Mouse (Mus musculus): ENCODE measurements around the gene Nrxn1.

The Nrxn1 gene

DNA sequence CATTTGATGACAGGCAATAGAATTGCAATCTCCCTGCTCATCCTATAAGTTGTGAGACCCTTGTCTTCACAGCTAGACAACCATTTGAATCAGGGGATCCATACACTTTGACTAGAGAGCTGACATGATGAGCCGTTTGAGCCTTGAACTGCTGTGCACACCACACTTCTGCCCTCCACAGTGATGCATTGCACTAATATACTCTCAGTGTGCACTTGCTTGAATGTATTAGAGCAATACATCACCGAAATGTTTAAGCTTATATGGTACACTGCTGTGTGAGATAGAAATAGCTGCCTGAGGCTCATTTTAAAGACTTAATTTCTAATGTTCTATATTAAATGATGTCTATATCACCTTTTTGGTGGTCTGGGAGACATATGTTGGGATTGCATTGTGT lies 430.6 kb downstream of the Nrxn1 start:
- no peak for DNase-seq (ENCODE audit: low spot score)

DNA sequence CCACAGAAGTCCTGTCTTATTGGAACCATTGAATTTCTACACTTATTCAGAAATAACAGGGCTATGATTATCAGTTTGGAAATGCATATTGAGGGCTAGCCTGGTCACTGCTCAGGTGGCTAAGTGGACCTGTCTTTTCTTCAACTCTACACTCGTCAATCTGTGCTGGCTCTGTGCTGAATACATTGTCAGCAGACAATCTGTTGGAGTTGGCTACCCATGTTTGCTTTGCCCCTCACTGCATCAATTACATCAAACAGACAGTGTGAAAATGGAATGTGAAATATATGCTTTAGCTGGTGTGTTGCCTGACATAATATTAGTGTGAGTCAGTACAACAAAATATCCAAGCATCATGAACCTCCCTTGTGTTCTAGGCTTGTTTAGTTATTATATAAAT lies 438.4 kb downstream of the Nrxn1 start:
- DNase-seq (ENCODE audit: low spot score): no peak

DNA sequence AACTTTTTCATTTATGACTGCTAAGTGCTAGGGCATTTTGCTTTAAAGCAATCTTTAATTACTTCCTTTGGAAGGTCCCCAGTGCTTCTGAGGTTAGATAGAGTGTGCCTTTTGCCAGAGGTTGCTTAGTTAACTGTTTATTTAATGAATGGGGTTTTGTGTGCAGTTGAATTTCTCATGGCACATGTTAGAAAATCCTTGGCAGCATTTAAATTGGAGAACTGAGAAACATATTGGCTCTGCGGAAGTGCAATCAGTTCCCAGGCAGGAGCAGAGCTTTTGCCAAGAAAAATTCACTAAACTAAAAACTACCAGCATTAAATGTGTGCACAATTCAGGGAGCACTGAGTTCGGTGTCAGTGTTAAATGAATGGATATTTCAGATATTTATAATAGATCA lies 439.5 kb downstream of the Nrxn1 start:
- no peak for DNase-seq (ENCODE audit: low spot score)

DNA sequence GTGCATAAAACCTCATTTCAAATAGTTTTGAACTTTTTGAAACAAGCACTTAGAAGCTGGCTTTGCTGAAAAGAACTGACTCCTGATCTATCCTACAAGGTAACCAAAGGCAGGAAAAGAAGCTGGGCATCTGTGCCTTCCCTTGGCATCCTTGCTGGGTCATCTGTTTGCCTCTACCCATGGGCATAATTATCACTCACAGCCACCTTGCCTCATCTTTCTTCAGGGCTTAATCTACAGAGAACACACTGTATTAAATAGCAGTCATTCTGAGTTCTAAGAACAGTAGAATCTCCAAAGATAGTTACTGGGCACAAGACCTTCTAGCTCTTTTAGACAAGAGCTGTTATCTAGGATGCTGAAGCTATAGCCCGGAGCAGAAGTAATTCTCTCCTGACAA lies 442.6 kb downstream of the Nrxn1 start:
- no peak for DNase-seq (ENCODE audit: low spot score)

DNA sequence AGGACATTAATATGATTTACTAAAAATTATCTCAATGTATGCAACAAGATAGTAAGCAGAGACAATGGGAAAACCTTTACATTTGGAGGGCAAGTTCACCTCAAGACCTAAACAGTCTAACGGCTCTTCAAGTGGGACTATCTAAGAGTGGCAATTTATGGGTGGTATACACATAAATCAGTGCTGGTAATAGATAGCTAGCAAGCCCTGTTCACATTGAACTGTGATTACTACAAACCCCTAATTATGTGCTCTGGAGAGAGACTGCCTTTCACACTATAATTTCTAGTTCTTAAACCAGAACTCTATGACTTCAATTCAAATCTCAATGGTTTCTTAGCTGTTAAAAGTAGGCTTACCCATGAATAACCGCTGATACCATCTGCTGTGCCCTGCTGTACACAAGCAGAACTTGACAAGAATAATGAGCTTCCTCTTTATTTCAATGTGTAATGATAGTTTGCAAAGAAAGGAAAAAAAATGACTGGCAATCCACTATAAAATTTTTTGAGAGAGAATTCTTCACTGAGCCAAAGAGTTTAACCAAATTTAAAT lies 453.8 kb downstream of the Nrxn1 start:
- DNase-seq (ENCODE audit: low spot score): no peak

DNA sequence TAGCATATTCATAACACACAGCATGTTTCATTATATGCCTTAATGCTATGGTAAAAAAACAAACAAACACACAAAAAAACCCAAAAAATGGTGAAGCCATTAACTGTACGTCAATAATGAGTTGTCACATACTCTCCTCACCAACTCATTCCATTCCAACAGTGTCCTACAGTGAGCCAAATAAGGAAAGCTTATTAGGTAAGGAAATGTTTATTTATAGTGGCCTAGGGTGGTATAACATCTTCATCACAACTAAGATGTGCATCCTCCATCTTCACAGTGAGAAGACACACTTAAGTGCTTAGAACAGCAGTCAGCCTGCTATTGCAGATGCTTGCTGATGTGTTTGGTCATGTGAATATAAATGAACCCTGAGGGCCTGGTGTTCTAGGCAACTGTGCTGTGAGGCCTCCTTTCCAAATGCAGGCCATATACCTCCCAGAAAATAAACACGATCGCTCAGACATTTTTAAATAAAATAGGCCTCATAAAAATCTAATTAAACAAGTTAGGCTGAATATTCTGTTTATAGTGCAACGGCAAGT lies 454.6 kb downstream of the Nrxn1 start:
- no peak for DNase-seq (ENCODE audit: low spot score)

DNA sequence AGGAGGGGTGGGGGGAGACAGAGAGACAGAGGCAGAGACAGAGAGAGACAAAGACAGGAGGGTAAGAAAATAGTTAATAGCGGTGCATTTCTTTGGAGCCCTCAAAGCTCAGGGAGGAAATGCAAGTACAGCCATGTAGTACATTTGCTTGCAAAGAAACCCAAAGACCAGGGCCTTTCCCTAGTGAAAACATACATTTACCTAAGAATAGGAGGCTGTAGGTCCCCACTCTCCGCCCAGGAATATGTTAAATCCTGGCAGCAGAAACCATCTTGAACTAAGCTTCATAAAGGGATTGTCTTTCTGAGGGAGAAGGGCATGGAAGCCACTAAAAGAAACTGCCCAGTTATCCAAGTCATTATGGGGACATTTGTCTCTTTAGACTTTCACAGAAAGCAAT lies 461.5 kb downstream of the Nrxn1 start:
- DNase-seq (ENCODE audit: low spot score): no peak

DNA sequence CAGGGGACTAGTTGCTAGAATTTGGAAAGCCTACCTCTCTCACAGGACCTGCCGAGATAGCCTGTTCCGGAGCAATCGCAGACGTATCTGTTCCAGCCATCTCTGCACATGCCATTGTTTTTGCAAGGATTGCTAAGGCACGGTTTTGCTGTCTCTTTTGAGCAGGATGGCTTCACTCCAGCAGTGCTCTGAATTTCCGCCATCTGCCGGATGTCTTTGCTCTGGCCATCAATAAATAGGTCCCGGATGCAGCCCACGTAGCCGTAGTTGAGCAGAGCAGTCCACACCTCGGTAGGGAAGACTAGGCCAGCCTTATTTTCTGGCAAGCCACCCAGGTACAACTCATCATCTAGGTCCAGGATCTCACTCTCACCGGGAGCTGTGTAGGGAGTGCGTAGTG lies 463.0 kb downstream of the Nrxn1 start:
- no peak for DNase-seq (ENCODE audit: low spot score)

DNA sequence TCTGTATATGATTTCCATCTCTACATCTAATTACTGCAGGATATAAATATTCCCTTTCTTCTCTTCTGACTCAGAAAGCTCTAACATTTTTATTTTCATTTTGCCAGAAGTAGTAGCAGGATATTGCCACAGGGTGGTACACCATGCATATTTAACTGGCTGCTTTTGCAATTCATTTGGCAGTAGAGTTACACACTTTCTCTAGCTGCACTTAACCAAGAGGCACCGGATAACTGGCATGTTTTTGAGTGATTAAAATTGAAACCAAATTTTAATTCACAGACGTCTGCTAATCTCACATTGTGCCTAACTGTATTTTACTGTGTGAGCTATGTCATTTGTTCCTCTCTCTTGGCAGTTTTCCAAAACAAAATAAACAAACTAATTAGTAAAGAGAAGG lies 464.4 kb downstream of the Nrxn1 start:
- DNase-seq (ENCODE audit: low spot score): no peak

DNA sequence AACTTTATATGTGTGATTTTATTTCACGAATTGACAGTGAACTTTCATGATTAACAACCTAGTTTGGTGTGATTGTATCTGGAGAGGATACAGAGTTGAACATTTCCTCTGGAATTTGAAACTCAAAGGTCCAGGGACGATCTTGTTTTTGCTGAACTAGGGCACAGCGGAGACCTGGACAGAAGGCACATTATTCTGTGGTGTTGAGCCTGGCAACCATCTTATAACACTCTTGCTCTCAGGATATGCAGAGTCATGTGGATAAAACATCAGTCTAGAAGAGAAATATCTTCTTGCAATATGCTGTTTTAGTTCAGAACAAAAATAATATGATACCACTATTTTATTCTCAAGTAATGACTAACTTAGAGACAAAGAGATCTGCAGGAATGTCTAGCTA lies 464.9 kb downstream of the Nrxn1 start:
- no peak for DNase-seq (ENCODE audit: low spot score)

DNA sequence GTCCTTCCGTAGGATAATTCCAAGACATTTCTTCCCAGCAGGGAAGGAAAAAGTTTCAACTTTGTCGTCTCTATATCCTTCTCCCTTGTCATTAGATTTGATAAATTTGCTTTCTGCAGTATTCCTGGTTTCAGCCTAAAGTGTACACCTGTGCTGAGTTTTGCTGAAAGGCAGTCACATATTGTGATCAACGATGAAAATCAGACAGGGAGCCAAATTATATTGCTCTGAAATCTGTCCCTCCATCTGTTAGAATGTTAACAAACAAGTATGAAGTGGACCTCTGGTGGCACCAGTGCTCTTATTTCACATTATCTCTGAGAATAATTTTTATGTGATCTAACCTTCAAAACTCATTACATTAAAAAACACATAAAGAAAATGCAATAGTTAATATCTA lies 465.5 kb downstream of the Nrxn1 start:
- no peak for DNase-seq (ENCODE audit: low spot score)

DNA sequence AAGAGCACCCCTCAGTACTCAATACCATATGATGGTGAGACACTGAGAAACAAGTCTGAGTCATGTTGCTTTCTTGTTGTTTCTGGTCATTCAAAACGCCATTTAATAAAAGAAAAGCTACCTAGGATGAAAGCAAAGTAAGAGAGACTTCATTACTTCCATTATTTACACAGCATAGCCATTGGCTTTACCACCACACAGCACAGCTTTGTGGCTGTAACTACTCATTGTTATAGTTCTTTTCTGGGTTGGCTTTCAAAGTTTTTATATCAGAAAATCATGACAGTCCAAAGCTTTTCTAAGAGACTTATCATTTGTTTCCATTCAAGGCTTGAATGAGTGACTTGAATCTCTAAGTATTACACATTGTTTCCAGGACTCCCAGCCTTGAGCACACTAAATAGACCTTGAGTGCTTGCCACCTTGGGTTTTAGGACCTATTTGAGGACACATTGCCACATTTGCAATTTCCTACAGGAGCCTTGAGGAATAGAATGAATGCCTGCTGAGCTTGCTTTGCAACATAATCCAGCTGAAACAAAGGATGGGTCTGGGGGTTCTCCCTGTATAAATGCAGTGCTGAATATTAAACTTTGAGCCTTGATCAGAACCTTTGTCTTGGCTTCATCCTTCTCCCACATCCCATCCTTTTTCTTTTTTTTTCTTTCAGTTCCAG lies 468.1 kb downstream of the Nrxn1 start:
- DNase-seq (ENCODE audit: low spot score): no peak

DNA sequence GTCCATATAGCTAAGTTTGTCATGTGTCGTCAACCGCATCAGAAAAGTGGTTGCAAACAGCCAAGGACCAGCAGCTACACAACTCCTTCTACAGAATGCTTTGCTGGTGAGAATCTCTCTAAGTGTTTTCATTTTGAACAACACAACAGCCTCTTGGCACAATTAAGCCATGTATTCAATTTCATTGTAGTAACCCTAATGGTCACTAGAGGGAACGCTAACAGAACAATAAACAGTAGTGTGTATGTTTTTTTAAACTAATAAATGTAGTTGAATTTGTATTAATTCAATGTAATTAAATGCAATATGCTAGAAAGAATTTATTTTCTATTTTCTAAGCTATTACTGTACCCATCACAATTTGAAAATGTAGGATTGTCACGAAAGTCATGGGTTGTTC lies 471.0 kb downstream of the Nrxn1 start:
- no peak for DNase-seq (ENCODE audit: low spot score)

DNA sequence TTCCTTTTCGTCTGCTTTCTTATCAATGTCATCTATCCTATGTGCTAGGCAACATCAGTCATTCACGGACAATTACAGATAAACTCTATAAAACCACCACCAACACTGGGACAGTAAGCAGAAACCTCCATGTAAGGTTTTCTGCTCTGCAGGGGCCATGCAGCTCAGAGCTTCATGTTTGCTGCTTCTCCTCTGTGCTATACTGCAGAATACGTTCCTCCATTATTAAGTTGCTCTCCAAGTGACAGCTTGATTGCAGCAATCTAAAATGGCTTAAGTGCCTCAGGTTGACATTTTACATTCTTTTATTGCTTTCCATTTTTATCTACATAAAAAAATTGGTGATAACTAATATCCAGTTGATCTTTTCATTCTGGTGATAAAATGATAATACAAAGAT lies 477.9 kb downstream of the Nrxn1 start:
- DNase-seq (ENCODE audit: low spot score): no peak

DNA sequence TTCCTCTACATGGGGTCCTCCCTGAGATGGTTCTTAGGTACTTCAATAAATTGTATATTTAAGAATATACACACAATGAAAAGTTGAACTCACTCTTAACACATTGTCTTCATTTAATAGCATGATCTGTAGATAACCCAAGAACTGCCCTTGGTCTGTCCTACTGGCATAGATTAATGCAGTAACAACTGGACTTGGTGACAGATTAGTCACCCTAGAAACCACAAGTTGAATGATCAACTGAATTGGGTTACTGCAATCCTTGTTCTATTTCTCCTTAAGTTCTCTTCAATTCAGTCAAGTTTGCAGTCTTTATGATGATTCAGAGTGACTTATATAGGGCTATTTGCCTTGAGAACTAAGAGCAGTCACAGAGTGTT lies 485.5 kb downstream of the Nrxn1 start:
- DNase-seq (ENCODE audit: low spot score): no peak

DNA sequence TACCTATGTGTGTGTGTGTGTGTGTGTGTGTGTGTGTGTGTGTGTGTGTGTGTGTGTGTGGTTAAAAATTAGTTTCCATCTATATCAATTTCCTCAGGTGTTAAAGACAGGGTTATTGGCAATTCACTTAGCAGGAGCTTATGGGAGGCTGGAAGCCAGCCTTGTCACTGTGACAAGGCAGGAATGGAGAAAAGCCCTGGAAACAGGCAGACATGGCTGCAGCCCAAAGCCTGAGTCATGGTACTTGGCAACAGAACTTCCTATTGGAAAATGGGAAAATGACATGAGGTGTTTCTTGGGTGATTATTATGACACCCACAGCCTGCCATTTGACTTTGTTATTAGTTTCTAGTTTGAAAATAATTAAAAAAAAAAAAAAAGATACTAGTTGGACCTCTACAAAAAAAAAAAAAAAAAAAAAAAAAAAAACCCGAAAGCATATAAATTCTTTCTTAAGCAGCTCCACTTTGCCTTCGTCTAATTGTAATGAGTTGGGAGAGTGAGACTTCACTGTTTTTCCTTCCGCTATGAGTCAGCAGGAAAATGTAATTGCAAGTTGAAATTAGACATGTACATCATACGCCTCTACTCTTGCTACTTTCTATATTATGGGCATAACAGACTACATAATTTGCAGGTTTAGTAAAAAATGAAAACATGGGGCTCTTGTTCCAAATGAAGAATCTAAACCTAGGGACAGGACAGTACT lies 486.0 kb downstream of the Nrxn1 start:
- no peak for DNase-seq (ENCODE audit: low spot score)

DNA sequence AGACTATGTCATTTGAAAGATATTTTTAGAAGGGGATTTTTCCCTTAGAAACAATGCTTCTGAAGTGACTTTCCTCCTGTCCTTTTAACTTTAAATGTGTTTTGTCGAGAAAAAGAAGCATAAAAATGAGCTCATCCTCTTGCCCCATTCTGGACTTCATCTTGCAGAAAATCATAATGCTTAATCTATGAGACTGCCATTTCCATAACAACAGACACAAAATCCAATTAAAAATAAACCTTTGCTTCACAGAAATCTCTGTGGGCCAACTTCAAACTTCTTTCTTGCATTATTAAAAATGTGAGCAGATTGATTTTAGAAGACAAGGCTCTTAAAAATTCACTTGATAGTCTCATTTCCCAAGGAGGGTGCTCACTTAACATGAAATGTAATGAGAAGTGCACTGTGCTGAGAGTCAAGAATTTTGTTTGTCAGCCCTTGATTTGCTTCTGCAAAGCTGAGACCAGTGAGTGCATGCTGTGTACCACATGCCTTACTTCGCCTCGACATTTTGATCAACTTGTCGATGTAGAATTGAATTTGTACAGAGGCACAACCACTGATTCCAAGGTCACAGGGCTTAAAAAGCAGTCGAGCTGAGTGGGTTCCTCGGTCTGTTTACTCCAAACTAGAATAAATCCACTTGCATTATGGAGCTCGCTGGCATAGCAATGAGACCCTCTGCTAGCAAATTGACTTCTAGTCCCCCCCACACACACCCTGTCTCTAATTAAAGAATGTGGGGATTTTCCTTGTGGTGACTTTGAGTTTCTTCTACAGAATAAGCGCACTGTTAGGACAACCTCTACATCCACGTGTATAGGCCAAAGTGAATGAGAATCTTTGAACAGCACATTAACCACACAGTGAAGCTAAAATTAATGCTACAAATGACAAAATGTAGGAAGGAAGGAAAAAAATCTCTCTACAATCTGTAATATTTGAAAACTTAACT lies 493.0 kb downstream of the Nrxn1 start:
- no peak for DNase-seq (ENCODE audit: low spot score)

DNA sequence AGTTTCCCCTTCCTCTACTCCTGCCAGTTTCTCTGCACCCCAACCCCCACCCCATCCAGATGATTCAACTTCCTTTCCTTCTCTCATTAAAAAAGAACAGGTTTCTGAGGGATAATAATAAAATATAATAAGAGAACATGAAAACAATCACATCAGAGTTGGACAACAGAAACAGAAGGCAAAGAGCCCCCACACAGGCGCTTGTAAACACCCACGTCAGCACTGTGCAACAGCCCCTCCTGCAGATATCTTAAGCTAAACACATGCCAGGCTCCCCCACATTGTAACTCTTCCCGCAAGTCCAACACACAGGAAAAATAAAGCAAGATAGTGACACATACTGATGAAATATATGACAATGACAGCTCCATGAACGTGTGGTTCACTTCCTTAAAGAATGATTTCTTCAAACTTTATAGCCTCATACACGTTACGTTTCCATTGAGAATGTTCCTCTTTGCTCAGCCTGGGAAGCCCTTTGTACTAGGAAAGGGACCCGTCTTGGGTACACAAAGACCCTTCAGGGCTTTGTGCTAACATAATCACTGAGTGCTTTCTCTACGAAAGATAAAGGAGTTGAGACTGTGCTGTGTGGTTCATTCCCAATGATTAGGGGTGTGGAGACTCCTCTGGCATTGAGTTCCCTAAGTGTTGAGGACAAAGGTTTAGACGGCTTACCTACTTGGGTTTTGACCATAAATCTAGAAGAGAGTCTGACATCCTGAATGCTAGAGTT lies 497.9 kb downstream of the Nrxn1 start:
- DNase-seq (ENCODE audit: low spot score): no peak

DNA sequence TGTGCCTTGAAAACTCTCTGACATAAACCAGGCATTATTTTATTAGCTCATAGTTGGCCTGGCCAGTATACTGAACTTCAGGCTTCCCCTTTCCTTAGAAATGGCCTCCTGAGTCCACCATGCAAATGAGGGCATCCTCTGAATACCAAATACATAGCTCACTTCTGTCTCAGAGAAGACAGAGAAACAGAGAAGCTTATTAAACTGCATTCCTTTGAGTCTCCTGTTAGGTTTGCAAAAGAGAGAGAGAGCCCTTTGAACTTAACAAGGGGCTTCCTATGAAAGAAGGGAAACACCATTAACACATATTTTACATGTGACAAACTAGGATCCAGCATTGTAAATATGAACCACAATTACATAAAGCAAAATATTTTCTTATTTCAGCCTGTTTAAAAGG lies 506.0 kb downstream of the Nrxn1 start:
- DNase-seq (ENCODE audit: low spot score): no peak

DNA sequence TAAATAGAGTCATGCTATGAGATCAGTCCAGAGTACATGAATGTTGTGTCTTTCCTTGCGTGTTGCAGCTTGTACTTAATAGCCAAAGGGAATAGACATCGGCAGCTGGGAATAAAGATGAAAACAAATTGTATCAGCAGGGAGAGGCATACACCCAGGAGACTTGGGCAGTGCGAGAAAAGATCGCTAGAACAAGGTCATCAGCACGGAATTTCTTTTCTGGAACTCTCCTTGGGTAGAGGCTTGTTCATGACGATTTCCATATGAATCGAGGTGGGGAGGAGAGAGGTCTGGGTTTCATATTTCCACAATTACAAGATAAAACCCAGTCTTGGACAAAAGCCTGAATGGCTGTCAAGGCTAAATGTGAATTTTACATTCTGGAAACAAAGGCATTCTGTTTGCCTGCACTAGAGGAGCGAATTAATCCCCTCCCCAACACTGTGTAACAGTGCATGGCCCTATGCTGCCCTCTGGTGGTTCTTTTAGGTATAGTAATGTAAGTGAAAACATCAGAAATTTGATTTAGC lies 508.1 kb downstream of the Nrxn1 start:
- DNase-seq (ENCODE audit: low spot score): no peak

DNA sequence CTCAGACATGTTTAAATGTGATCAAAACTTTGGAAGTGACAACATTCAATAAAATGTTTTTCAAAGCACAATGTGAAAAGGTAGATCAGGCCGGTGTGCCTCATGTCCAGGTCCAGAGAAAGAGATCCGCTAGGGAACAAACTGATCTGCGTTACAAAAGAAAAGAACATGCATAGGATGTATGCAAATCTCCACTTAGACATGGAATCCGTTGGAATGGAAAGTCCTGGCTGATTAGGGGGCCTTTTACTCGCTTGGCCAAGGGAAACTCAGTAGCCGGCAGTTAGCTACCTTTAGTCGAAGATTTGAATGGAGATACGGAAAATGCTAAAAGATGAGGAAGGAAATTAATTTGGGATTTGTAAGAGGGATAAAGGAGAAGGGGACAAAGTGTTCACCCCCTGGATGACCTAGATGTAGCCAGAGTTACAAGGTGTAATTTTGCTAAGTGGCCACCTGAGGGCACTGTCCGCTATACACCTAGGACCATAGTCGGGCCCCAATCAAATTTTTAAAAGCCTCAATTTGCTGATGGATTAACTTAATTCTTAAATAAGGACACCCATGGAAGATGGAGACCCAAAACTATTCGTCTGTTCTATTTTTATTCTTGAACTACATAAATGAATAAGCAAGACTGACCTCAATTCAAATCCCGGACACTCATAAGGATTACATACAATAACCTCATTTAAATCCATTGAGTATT lies 508.9 kb downstream of the Nrxn1 start:
- DNase-seq (ENCODE audit: low spot score): no peak

Data from yolk sac, embryonic 10.5 days (tissue).